Comparison of ENCODE assay signal across 1 mouse cellular context in the genomic region with DNA sequence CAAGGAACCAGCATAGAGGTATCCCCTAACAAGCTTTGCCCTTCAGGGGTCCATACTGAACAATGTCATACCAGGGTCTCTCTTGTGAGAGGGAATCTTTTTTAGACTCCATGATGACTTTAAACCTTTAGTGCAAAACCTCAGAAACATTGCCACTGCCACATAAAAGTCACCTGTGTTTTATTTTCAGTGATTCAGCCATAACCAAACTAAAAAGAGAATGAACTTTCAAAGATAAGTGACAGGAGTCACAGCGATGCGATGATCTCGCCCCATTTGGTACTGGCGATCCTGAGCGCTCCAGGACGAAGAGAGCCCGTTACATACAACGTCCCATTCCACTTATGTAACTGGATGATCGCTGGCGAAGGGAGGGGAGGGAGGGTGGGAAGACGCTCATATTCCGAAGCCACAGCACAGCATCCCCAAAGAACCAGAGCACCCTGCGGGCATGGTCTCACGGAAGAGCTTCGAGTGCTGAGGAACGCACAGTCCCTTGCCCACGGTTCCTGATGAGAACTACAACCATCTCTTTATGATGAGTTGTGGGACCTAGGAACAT.
TF ChIP-seq lines count a peak whose summit lies in the region.

No protein-coding gene starts in this region.

TF ChIP-seq in MEL, 35 proteins besides CTCF, POLR2A, EP300 and RAD21 (continued from another document):
- TF ChIP-seq UBTF (IDR thresholded peaks at IDR 0.05; ENCODE audit: borderline replicate concordance, insufficient read depth, low read depth, low read length): no peak
- no peak for TF ChIP-seq TCF12 (IDR thresholded peaks at IDR 0.05; ENCODE audit: low read depth, low read length)
- no peak for TF ChIP-seq ZC3H11A (IDR thresholded peaks at IDR 0.05; ENCODE audit: low read depth, low read length)
- no peak for TF ChIP-seq NRF1 (IDR thresholded peaks at IDR 0.05; ENCODE audit: insufficient read depth, low read depth, low read length, poor library complexity, severe bottlenecking)
